Mouse (Mus musculus) small intestine, adult 2 months (tissue): Measurements from ENCODE around the gene Slc45a3.

Experiments used
- CTCF ChIP-seq: fragments of 200-500 bp; IDR thresholded peaks from 2 replicates; pipeline ENCODE4 v1.5.1; 2012; ENCODE audit warnings: low read depth, mild to moderate bottlenecking, control low read depth, inconsistent platforms, low read length, moderate library complexity, mixed read lengths; ENCODE audit not compliant: insufficient replicate concordance, insufficient read length; ENCODE audit errors: extremely low read depth
- POLR2A ChIP-seq: fragments of 200-500 bp; IDR thresholded peaks from 2 replicates; pipeline ENCODE4 v1.6.1; 2012; ENCODE audit warnings: low read depth, mild to moderate bottlenecking, control low read depth, inconsistent platforms, low read length, moderate library complexity

- no peak for TF ChIP-seq CTCF
- no peak for TF ChIP-seq POLR2A
Observed at GRCm38 (mm10) chr1:132003111-132003510, 40.3 kb downstream of the Slc45a3 start.
